Mouse (Mus musculus) forelimb bud, embryonic 11.5 days (tissue): ENCODE results near the gene Rnf5.

Experiments
- DNase-seq: peaks from one replicate; pipeline ENCODE4 v3.0.0-alpha.2; 2012; ENCODE audit warnings: low read depth, low spot score

Rnf5 gene

GRCm38 (mm10) chr17:34606186-34607039, 2.9 kb upstream of the Rnf5 start:
- DNase-seq = no peak

- DNase-seq = peak; percentile 93
Measured at GRCm38 (mm10) chr17:34605609-34606008, 2.1 kb upstream of the Rnf5 start.

GRCm38 (mm10) chr17:34604511-34605237, 1.2 kb upstream of the Rnf5 start:
- no peak for DNase-seq

- peak; percentile 99 for DNase-seq
Measured at GRCm38 (mm10) chr17:34604061-34604508, 595 bp upstream of the Rnf5 start, which contains the start of gene Agpat1. TSS of gene Agpat1 (plus strand) at chr17:34604262.

- DNase-seq = no peak
Measured at GRCm38 (mm10) chr17:34601796-34602195, 1.7 kb downstream of the Rnf5 start.

- no peak for DNase-seq
Measured at GRCm38 (mm10) chr17:34599891-34600290, 3.6 kb downstream of the Rnf5 start.

GRCm38 (mm10) chr17:34597566-34598095, 5.9 kb downstream of the Rnf5 start, which contains the start of gene Ager:
TSS of gene Ager (plus strand) at chr17:34597862.
- no peak for DNase-seq

- no peak for DNase-seq
Measured at GRCm38 (mm10) chr17:34596098-34596497, 7.4 kb downstream of the Rnf5 start.

- no peak for DNase-seq
Measured at GRCm38 (mm10) chr17:34593752-34594525, 9.6 kb downstream of the Rnf5 start.

- DNase-seq = peak; percentile 20
Measured at GRCm38 (mm10) chr17:34592581-34593549, 10.6 kb downstream of the Rnf5 start.

GRCm38 (mm10) chr17:34591994-34592375, 11.5 kb downstream of the Rnf5 start:
- DNase-seq = peak; percentile 79

GRCm38 (mm10) chr17:34591029-34591993, 12.2 kb downstream of the Rnf5 start, which contains the start of gene Pbx2:
TSS of gene Pbx2 (plus strand) at chr17:34591266.
- peak; percentile 58 for DNase-seq

- no peak for DNase-seq
Measured at GRCm38 (mm10) chr17:34590154-34590987, 13.1 kb downstream of the Rnf5 start.

- DNase-seq = no peak
Measured at GRCm38 (mm10) chr17:34589681-34590101, 13.8 kb downstream of the Rnf5 start, which contains the start of gene Gpsm3. TSS of gene Gpsm3 (plus strand) at chr17:34589806.

GRCm38 (mm10) chr17:34589206-34589605, 14.3 kb downstream of the Rnf5 start:
- no peak for DNase-seq

GRCm38 (mm10) chr17:34588767-34589166, 14.7 kb downstream of the Rnf5 start:
- DNase-seq = no peak

- DNase-seq = no peak
Measured at GRCm38 (mm10) chr17:34587814-34588213, 15.7 kb downstream of the Rnf5 start.

GRCm38 (mm10) chr17:34587423-34587811, 16.1 kb downstream of the Rnf5 start:
- DNase-seq = peak; percentile 93
